In genomic region chr2:32570698-32571494, GRCm38 (mm10) we compare ENCODE assay signal across 8 mouse cellular contexts. TPM values are rescaled to one million over a fixed set of nuclear protein-coding genes. Genes with fewer than 3 reads are reported as not detected.
DNase-seq lines count a peak whose midpoint lies in the region; ATAC-seq lines count a peak whose summit lies in the region.

Gene Dpm2 (plus strand): TSS chr2:32570858.

- ATAC-seq in megakaryocyte progenitor cell, adult 5-6 weeks (replicated peaks; ENCODE audit: poor library complexity), result peak; percentile 76

- peak; percentile 96 for DNase-seq in adipocyte (ENCODE audit: low spot score)
- DNase-seq in embryo, embryonic 10 days (ENCODE audit: low spot score), result peak; percentile 96
- DNase-seq in gastrocnemius, postnatal 10 days, result peak; percentile 86
- peak; percentile 96 for DNase-seq in induced T-regulatory cell, adult 2 months (ENCODE audit: low read depth)
- DNase-seq in left cerebral cortex, adult 9 months (ENCODE audit: low spot score in 2 of 2), result peak; percentile 88 to 94
- peak; percentile 87 for DNase-seq in right cerebral cortex, postnatal 14 days
- DNase-seq in urinary bladder, postnatal 36 days (ENCODE audit: low spot score in 2 of 2), result peak; percentile 81 to 91

RNA-seq across cellular contexts. Expression of gene Dpm2, which starts in this region (rescaled TPM):
- total RNA-seq in gastrocnemius, postnatal 10 days (2021), result 10 to 100 TPM; 19.6 to 25.7 TPM
- total RNA-seq in megakaryocyte progenitor cell, adult 5-6 weeks (2015), result 76.6 and 87.2 TPM in 2 replicates
- 26.5 and 32.3 TPM in 2 replicates for total RNA-seq in megakaryocyte progenitor cell, adult 5-6 weeks (2017)

Comparison
In these comparisons a context has a peak if more than half of its experiments do, and no peak if none do; other contexts are left out.
1. Peak in every context shown above with its lines: DNase-seq and ATAC-seq.